Mouse (Mus musculus): ENCODE results near the gene Plekha5.
"Not testable (repeated sequence)": the region's sequence is repeated elsewhere in the genome, so short reads cannot be mapped to it uniquely, and the experiment has no call there.

Gene Plekha5

DNA sequence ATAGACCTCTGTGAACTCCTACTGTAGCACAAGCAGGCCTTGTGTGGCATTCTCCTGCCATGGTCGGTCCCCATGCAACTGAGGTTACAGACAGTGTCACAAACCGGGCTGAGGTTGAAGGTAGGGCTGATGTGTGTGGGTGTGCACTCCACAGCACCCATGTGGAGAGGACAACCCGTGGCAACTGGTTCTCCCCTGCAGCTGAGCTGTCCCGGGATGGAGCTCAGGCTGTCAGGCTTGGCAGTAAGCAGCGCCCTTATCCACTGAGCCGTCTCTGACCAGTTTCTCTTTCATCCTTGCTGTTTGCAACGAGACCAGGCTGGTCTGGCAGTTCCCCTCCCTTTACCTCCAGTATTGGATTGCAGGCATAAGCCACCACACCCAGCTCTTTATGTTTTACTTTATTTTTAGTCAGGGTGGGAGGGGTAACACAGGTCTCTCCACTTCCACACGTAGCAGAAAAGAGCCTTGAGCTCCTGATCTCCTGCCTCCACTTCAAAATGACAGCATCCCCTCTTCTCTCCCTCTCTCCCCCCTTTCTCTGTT, 162.9 kb downstream of the Plekha5 start:
- no peak for DNase-seq

DNA sequence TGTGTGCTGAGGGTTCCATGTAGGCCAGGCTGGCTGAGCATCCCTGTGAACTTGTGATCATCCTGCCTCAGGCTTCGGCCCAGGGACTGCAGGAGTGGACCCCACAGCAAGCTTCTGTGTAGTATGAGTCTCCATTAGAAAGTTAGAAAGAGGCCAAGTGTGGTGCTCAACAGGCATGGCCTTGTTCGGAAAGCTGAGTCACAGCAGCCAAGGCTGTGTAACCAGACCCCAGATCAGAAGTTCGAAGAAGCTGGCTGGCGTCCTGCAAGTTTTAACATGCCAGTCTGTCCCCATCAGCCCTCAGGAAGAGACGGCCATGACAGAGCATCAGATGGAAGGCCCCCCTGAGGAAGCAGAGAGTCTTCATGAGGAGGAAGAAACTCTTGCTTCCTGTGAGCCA, 167.5 kb downstream of the Plekha5 start:
- no peak for DNase-seq

DNA sequence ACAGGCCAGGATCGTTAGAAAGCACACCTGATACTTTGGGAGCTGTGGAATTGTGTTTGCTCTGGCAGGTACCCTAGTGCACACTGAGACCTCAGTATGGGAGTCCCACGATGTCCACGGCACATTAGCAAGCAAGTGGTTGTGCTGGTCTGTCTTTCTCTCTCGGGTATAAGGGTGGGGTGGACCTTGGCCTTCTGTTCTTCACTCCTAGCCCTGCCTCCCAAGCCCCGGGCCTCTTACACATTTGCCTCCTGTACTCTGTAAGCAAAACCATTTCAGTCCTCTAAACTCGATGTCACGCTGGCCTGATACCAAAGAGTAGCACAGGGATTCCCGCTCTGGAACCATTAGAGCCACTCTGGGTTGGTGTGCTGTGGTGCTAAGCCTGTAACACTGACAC, 168.9 kb downstream of the Plekha5 start:
- DNase-seq, result no peak

DNA sequence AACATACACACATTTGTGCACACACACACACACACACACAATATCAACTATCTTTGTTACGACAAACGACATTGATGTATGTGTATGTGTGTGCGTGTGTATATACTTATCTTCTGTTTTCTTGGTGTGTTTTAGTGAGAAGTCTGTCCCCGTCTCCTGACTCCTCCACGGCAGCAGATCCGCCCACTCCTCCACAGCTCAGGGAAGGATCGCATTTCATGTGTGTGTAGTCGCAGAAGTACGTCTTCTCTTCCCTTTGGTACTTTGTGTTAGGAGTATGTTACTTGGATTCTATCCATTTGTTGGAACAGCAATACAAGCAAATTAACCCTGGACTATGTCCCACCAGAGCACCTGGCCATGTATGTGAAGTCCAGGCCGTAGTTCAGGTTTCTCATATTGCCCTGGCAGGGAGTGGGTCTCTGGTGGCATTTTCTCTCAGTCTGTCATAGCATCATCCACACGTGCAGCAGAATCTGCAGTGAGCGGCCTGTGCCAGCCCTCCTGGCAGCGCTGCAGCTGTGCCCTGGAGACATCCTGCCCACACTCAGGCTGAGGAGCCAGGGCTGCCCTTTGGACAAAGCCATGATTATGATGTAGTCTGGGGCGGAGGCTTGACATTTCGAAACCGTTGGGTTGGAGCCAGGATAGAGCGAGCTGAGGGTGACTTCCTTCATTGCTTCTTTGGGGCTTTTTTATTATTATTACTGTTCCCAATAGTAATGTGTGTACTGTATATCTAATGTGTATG, 169.7 kb downstream of the Plekha5 start:
- peak; percentile 42 for DNase-seq

DNA sequence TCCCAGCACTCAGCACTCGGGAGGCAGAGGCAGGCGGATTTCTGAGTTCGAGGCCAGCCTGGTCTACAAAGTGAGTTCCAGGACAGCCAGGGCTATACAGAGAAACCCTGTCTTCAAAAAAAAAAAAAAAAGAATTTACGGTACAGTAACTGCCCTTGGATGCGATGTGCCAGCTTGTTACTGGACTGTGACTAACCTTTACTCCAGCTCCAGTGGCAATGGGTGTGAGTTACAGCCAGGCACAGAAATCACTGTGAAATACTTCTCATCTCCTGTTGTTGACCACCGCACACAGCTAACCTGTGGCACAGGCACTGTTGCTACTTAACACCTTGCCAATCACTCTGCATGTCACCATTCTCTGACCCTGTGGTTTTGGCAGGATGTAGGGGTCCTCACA, 171.7 kb downstream of the Plekha5 start:
- DNase-seq, result not testable (repeated sequence)

DNA sequence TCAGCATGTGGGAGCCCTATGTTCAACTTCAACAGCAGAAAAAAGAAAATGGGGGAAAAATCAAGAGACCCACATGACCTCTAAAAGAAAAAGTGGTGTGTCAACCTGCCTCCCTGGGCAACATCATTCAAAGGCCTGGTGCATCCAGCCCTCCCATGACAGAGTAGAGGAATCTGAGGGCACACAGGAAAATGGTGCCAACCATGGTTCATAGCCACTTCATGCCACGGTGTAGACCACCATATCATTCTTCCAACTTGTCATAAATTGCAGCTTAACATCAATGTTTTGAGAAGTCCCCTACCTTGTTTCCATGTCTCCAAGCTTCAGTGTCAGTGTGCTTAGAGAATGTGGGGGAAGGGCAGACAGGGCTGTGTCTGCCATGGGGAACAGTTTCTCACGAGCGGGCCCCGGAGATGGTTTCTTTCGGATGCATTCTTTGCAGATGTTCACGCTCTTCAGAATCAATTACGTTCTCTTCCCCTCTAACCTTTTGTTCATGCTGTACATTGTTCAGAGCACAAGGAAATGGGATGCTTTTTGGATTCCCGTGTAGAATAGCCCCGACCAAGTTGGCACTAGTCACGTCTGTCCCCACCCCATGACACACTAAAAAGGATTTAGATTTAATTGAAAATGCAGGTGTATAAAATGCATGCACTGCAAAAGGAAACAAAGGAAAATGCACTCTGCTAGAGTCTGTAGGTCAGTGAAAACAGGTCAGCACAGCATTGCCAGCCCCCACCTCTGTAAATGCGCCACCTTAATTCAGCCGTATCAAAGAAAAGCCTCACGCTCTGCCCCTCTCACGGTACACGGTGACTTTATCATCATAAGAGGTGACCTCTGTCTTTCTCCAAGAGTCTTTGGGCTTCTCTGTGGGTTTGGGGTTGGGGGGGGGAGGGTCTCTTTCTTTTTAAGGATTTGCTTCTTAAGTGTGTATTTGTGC, 173.8 kb downstream of the Plekha5 start:
- no peak for DNase-seq

DNA sequence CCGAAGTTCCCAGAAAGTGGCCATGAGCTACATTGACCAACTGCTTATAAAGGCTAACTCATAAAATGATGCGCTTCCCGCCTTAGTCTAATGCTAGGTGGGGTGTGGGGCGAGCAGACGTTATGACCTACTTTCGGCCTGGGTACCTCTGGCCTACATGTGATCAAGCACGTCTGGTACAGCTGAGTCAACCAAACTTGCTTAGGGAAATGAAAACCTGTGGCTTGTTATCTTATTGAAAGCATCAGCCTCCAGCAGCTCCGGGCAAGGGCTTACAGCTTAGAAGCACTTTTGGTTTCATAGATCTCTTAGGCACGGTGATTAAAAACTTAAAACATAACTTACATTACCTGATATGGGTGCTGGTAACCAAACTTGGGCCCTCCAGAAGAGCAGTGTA, 174.7 kb downstream of the Plekha5 start:
- no peak for DNase-seq

DNA sequence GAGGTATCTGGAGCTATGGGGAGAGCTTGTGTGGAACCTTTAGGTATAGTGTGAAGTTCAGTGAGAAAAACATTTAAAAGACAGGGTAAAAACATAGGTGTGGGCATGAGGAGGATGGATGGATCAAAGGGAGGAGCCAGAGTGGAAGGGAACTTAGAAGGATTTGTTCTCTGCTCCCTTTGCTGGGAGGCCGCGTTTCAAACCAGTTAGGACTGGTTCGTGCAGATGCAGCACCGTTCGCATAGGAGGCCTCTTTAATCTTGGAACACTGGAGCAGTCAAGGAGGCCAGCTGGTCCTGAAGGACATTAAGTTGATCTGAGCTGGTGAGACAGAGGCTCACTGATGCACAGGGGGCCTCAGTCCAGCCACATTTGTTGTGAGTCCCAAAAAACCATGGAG, 175.5 kb downstream of the Plekha5 start:
- no peak for DNase-seq

DNA sequence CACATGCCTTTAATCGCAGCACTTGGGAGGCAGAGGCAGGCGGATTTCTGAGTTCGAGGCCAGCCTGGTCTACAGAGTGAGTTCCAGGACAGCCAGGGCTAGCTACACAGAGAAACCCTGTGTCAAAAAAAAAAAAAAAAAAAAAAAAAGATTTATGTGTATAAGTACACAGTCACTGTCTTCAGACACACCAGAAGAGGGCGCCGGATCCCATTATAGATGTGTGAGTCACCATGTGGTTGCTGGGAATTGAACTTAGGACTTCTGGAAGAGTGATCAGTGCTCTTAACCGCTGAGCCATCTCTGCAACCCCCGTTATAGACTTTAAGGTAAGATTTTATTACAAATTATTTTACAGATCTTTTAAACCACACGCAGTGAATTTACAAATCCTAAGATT, 176.8 kb downstream of the Plekha5 start:
- not testable (repeated sequence) for DNase-seq

DNA sequence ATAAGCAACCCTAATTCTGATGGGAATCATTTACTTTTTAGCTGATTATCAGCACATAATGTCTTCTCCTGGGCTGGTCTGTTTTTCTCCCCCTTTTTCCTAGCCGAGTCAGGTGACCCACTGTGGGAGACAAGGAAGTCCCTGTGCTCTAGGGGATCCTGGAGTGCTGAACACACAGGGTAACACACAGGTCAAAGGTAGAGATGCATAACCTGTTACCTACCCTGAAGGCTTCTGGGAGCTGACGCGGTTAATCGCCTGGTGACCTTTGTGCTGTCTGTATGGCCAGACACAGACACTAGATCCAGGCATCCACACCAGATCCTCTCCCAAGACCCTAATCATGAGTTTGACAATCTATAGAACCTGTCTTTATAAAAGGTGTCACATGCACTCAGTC, 177.3 kb downstream of the Plekha5 start:
- DNase-seq, result no peak

DNA sequence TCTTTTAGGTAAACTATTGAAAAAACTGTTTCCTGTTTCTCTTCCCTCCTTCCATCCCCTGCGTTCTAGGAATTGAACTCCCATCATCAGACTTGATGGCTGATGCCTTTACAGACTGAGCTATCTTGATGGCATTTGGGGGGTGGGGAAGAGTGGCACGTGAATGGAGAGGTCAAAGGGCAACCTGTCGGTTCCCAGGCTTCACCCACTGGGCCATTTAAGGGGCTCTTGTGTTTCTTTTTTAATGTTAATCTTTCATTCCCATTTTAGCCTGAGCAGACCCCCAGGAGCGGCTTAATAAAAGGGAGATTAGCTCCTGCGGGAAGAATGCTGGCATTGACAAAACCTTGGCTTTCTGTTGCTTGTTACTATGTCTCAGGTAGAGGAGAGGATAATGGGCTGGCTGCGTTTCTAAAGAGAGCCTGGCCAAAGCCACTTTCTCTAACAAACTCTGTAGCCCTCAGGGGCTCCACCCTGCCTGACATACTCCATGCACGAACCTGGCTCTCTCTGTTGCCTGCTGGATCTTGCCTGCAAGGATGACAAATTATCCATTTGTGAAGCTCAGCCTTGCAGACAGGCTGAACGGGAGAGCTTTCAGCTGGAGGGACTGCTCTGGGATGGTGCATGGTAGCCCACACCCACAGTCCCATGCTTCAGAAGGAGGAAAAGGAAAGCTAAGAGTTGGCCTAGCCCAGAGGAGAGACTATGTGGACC, 179.5 kb downstream of the Plekha5 start:
- no peak for DNase-seq

DNA sequence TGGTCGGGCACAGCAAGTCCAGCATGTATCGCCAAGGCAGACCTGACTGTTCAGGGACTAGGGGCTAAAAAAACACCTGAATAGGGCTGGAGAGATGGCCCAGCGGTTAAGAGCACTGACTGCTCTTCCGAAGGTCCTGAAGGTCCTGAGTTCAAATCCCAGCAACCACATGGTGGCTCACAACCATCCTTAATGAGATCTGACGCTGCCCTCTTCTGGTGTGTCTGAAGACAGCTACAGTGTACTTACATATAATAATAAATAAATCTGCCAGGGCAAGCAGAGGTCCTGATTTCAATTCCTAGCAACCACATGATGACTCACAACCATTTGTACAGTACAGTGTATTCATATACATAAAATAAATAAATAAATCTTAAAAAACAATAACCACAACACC, 181.3 kb downstream of the Plekha5 start:
- DNase-seq, result not testable (repeated sequence)

DNA sequence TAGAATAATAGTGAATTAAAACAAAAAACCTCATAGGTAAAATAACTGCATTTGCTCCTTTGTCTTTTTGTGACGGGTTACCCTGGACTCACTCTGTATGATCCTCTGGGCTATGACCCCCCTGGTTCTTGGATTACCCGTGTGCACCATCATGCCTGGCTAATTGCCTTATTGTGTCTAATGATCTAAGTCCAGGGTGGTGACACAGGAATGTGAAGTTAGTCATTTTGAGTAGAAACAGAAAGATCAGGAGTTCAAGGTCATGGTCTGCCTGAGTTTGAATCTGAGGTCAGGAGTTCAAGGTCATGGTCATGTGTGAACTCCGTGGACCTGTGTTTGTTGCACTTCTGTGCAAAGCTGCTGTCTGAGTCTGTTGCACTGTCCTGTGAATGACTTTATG, 181.9 kb downstream of the Plekha5 start:
- no peak for DNase-seq

DNA sequence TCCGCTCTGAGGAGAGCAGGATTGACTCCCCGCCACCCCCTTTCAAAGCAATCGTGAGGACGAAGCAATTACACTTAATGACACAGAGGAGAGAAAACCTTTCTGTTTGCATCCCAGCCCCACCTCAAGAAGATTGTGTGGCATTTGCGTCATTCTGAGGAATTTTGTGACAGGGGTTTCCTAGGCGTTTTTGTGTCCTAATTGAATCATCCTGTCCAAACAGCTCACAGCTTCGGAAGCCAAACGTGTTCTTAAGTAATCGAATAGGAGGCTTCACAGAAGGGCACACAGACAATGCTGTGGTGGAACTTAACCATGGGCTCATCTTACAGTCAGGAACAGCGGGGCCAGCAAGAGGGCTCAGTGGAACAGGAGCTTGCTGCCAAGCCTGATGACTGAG, 182.7 kb downstream of the Plekha5 start:
- DNase-seq, result no peak

DNA sequence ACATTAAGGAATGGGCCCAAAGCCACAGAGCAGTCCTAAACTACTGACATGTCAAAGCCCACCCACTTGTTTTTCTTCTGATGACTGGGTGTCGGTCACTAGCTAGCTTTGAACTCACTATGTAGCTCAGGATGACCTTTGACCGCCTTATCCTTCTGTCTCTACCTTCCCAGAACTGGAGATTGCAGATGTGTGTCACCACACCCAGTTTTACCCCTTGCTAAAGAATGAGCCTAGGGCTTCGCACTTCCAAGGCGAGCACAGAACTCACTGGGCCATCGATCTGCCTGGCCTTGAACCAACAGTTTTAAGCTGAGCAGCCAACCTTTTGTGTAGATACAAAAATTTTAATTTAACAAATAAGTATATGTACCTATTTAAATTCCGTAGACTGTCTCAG, 184.8 kb downstream of the Plekha5 start:
- DNase-seq, result no peak

DNA sequence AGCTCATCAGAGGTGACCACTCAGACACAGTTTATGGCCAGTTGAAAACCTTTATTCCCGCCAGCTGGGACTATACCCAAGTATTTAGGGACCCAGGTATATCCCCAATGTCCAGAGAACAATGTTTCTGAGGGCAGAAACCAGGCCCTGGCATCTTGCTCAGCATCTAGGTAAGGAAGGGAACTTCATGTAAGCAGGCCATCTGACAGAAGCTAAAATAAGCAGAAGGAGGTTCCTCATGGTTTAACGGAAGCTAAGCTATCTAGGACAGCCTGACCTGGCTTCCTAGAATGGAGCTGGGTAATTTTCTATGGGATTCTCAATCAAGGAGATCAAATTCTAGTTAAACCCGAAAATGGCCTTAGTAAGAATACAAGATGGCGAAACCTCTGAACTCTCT, 185.7 kb downstream of the Plekha5 start:
- no peak for DNase-seq

DNA sequence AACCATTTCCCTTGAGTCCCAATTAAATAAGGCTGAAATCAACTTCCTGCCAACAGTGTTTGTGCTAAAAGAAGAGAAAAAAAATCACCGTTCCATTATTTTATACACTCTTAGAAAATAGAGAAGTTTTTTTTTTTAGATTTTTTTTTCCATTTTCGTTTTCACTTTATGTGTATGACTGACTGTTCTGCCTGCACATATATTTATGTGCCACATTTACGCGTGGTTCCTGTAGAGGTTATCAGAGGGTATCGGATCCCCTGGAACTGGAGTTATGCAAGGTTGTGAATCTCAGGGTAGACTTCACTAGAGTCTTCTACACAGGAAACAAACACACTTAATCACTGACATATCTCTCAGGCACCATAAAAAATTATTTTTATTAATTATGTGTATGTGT, 186.3 kb downstream of the Plekha5 start:
- no peak for DNase-seq

DNA sequence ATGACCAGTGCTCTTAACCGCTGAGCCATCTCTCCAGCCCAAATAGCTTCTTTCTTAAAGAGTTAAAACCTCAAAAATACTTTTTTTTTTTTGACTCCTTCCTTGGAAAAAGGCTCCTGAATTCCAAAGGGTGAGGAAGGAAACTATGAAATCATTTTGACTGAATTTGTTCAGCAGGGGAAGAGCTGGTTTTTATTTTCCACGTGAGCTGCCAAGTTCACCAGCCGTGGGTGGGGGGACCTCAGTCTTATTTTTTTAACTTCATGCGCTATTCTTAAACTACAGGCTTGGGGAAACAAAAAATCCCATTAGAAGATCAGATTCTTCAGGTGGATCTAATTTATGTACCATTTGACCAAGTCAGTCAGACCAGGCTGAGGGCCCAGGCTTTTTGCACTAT, 187.4 kb downstream of the Plekha5 start:
- DNase-seq, result no peak

DNA sequence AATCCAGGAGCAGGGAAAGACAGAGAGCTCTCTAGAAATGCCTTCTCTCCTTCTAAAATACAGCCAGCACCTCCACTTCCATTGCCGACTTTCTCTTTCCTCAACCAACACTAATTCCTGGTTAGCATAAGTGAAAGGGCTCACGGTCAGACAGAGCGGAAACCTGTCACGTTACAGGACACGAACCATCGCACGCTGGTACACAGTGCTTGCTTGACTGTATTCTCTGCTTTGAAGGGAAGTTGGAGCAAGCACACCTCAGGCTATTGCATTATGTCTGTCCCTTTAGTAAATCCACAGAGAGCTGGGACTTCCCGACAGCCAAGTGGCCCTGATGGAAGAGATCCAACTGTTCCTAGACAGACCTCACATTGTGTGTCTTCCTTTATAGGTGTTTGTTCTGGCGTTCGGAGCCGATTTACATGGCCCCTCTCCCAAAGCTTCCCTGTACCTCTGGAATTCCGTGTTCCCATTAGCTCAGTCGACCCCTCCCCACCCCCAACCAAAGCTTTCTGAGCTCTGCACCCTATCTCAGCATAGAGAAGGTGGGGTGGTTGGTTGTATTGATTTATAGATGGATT, 188.1 kb downstream of the Plekha5 start:
- DNase-seq, result no peak

DNA sequence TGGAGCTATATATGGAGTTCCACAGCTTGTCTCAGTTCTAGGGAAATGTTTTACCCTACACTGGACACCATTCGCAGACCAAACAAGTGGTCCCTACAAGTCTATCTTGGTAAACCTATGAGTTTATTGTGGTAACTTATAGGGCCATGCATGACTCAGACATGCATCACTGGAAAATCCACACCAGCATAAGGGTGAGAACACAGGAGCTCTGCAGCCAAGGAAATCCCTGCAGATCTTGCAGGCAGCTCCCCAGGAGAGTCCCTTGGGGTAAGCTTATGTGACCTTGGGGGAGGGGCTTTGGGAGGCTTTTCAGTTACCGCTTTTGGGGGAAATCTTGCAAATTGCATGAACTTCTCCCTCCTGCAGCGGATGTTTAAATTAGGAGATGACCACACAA, 190.0 kb downstream of the Plekha5 start:
- no peak for DNase-seq

DNA sequence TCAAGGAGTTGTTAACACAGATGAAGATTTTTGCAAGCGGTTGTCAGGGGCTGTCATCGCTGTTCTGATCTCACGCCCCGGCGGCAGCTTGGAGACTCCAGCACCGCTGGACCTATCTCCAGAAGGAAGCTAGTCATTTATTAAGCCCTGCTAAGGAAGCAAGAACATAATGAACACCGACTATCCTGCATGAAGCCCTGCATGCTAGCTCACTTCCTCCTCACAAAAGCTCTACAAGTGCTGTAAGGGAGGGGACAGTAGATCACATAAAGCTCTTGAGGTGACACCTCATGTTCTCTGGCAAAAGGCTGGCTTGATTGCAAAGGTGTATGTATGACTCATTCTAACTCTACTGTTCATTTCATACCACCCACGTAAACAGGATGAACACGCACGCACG, 190.9 kb downstream of the Plekha5 start:
- DNase-seq, result no peak

DNA sequence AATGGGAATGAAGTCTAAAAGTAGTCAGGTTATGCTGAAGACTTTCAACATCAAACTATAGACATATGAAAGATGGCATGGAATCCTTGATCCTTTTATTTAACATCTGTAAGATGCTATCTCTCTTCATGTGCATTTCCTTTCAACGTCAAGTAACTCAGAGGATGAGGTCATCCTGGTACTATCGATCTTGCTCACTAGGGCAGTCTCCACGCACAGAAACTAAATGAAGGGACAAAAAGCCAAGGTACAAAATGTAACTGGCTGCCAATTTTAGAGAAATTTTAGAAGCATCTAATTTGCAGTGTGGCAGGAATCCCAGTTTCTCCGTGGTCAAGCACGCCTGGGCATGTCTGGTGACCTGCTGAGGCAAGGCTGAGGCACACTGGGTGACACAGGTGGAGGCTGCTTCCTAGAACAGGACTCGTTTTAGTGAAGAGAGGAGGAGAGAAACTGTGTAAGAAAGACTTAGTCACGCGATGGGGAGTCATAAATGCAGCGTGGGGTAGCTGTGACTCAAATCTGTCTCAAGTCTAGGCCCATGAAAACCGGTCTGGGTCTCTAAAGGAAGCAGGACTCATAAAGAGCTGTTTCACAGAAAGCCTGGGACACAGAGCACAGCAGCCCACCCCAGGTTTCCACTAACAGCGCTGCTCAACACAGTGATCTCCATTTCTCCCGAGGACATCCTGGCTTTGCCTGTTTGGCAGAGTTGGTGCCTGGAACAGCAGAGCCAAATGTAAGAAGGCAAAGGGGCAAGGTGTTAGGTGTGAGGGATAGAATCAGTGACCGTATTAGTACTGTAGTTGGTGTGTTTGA, 196.9 kb downstream of the Plekha5 start:
- no peak for DNase-seq

Measured in cerebellum, adult 8-10 months (tissue).